Mouse (Mus musculus): Measurements from ENCODE around the gene Gbp2b. TPM values are rescaled to one million over a fixed set of nuclear protein-coding genes. Genes with fewer than 3 reads are reported as not detected.
A peak's percentile ranks its signal among the peaks of the same experiment; 100 is the strongest.
"Not testable (repeated sequence)": the region's sequence is repeated elsewhere in the genome, so short reads cannot be mapped to it uniquely, and the experiment has no call there.

The Gbp2b gene
- polyA plus RNA-seq, 1 experiment from 2014 or later, result not detected

DNA sequence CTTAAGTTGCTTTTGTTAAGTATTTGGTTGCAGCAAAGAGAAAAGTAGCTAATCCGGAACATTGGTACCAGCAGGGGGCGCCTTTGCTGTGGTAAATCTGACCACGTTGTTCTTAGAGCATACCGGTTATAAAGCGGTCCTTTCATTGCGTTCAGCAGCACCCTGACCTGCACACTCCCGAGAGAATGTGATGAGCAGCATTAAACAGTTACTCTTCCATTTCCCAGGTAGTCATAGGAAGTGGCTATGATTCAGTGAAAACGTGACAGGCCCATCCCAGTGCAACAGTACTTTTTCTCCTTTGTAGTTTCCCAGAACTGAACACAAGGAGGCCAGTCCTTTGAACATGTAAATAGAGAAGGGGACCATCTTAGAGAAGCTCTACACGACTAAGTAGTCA, 45.6 kb downstream of the Gbp2b start:
- no peak overlapping the region for H3K27ac ChIP-seq
- no peak overlapping the region for H3K9ac ChIP-seq
- no peak overlapping the region for H3K4me3 ChIP-seq
- 5% methylated on average over 9 of the region's 9 CpGs for WGBS
- no peaks in the 10 kb centered on the region for H3K27me3 ChIP-seq
- no peaks in the 10 kb centered on the region for H3K9me3 ChIP-seq
- H3K4me2 ChIP-seq (replicated peaks), result peak overlapping the region; percentile 31; the same call in 1 of the 2 replicates
- no peaks in the 10 kb centered on the region for H3K36me3 ChIP-seq
- no peak for ATAC-seq (ENCODE audit: insufficient number of reproducible peaks, insufficient read depth, low FRiP score, low TSS enrichment)
- no peaks in the 10 kb centered on the region for H3K4me1 ChIP-seq

DNA sequence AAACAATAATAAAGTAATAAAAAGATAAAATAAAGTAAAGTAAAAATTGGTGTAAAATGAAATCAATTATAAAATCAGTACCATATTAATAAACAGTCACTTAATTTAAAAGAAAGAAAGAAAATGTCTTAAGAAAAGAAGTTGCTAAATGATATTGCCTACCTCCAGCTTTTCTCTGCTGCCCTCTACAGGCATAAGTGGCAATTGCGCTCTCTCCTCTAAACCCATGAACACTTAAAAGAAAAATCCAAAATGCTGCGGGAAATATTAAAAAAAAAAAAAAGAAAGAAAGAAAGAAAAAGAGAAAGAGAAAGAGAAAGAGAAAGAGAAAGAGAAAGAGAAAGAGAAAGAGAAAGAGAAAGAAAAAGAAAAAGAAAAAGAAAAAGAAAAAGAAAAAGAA, 51.3 kb downstream of the Gbp2b start:
- not testable (repeated sequence) for H3K4me1 ChIP-seq; H3K9ac ChIP-seq; H3K9me3 ChIP-seq; H3K27me3 ChIP-seq; H3K27ac ChIP-seq; H3K4me2 ChIP-seq (replicated peaks); ATAC-seq (ENCODE audit: insufficient number of reproducible peaks, insufficient read depth, low FRiP score, low TSS enrichment); H3K4me3 ChIP-seq; H3K36me3 ChIP-seq
- 14% methylated on average over 2 of the region's 2 CpGs for WGBS

DNA sequence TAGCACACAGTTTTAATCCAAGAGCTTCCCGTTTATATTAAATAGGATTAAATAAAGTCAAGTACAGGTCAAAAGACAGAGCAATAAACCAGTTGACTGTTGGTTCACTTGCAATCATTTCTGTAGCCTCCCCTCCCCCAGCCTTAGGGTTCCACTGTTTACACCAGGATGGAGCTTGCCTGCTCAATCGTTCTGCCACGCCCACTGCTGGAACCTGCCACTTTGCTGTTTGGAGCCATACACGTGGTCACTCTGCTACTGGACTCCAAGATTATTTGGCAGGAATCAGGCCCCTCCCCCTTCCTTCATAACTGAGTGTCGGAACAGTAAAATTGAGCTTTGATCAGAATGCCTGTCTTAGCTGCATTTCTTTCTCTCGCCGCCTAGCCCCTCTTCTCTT, 53.2 kb downstream of the Gbp2b start:
- H3K4me3 ChIP-seq; ATAC-seq (ENCODE audit: insufficient number of reproducible peaks, insufficient read depth, low FRiP score, low TSS enrichment); H3K9me3 ChIP-seq; H3K27me3 ChIP-seq; H3K4me2 ChIP-seq (replicated peaks); H3K36me3 ChIP-seq; H3K27ac ChIP-seq; H3K4me1 ChIP-seq; H3K9ac ChIP-seq: not testable (repeated sequence)
- WGBS, result 60% methylated on average over 7 of the region's 7 CpGs

DNA sequence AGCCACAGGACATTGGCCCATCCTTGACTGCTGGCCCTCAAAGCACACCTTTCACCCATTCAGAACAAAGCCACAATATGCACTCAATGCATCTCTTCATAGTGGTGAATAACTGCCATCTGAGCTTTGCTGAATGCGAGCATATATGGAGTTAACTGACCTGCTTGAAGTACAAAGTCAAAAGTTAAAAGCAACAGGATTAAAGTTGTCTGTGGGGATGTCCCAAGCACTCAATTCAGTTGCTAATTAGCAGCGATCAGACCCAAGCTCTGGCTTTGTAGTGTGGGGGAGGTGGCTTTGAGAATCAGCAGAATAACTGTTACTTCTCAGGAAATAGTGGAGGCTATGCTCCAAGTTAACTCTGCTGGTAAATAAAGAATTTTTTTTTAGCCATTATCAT, 55.6 kb downstream of the Gbp2b start:
- Histone ChIP-seq H3K4me3 (no peak overlapping the region), H3K4me2 (replicated peaks) (no peak overlapping the region), H3K27ac (no peak overlapping the region), H3K9me3 (no peaks in the 10 kb centered on the region), H3K9ac (no peak overlapping the region), H3K4me1 (no peaks in the 10 kb centered on the region), H3K36me3 (no peaks in the 10 kb centered on the region), H3K27me3 (no peaks in the 10 kb centered on the region)
- WGBS, result 36% methylated on average over 2 of the region's 2 CpGs
- no peak for ATAC-seq (ENCODE audit: insufficient number of reproducible peaks, insufficient read depth, low FRiP score, low TSS enrichment)

DNA sequence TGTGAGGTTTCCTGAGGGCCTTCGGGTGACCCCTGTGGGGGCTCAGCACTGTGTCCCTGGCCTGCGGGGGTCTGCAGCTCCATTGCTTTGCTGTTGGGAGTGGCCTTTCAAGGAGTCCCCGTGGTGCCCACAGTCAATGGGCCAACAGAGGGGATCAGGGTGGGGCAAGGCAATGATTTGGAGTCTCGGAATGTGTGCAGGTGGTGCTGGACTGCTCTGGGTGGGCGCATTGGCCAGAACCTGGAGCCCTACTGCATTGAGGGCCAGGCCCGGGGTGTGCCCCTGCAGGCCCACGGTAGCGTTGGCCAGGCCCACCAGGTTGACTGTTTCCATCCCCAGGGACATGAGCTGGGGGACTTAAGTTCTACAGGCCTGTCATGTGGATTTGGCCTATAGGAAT, 70.1 kb downstream of the Gbp2b start:
- Histone ChIP-seq H3K9ac (no peak overlapping the region), H3K4me3 (no peak overlapping the region), H3K9me3 (0 out of 2 replicates have a peak, but pooled peaks cover 5% of the 10 kb centered on the region), H3K36me3 (no peaks in the 10 kb centered on the region), H3K4me2 (replicated peaks) (no peak overlapping the region), H3K4me1 (no peaks in the 10 kb centered on the region), H3K27me3 (no peaks in the 10 kb centered on the region), H3K27ac (no peak overlapping the region)
- peak; percentile 69; the same call in 1 of the 2 replicates for ATAC-seq (ENCODE audit: insufficient number of reproducible peaks, insufficient read depth, low FRiP score, low TSS enrichment)
- WGBS, result 94% methylated on average over 8 of the region's 8 CpGs

Small RNA genes within 50 kb of the gene (microRNA-seq; reads per million reads assigned to microRNA genes)
- not detected for gene Mir6381

Other genes starting within 250 kb of the Gbp2b start
- gene Pdlim5, start 199.2 kb upstream of the Gbp2b start, polyA plus RNA-seq (2016; fragmentation: Nextera tagmentation; extraction: Ambion mirVana), result 15.1 and 16.2 TPM in 2 replicates
- gene Gbp5, start 100.9 kb upstream of the Gbp2b start, polyA plus RNA-seq (2016; fragmentation: Nextera tagmentation; extraction: Ambion mirVana), result 0.08 and 0.11 TPM in 2 replicates
- gene Gbp7, start 64.5 kb upstream of the Gbp2b start, polyA plus RNA-seq (2016; fragmentation: Nextera tagmentation; extraction: Ambion mirVana), result 1.1 and 2.2 TPM in 2 replicates
- 0.69 and 1.4 TPM in 2 replicates for gene Gbp3, start 34.8 kb upstream of the Gbp2b start, polyA plus RNA-seq (2016; fragmentation: Nextera tagmentation; extraction: Ambion mirVana)
- 0.09 and 0.23 TPM in 2 replicates for gene Gbp2, start 25.8 kb downstream of the Gbp2b start, polyA plus RNA-seq (2016; fragmentation: Nextera tagmentation; extraction: Ambion mirVana)
- 19.1 and 22.0 TPM in 2 replicates for gene Kyat3, start 106.2 kb downstream of the Gbp2b start, polyA plus RNA-seq (2016; fragmentation: Nextera tagmentation; extraction: Ambion mirVana)
- gene Gtf2b, start 170.2 kb downstream of the Gbp2b start, polyA plus RNA-seq (2016; fragmentation: Nextera tagmentation; extraction: Ambion mirVana), result 85.4 and 88.4 TPM in 2 replicates